Mouse (Mus musculus): ENCODE measurements around the gene Akr1a1. TPM values are rescaled to one million over a fixed set of nuclear protein-coding genes. Genes with fewer than 3 reads are reported as not detected.

Akr1a1 gene
- total and polyA plus RNA-seq, 2 experiments from 2014 or later: 465 to 533 TPM

DNA sequence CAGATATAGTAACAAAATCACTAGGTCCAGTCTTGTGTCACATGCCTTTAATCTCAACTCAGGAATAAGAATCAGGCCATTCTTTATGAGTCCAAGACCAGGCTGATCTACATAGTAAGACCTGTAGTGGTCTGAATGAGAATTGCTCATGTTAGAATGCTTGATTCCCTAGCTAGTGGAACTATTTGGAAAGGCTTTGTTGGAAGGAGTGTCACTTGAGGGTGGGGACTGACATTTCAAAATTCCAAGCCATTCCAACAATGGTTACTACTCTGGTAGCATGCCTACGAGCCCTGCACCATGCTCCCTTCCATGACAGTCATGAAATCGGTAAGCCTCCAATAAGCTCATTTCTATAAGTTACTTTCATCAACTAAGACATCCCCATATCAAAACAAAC is 38.9 kb downstream of the Akr1a1 start:
- no peak overlapping the region for H3K27ac ChIP-seq (ENCODE audit: low read depth)
- DNase-seq (ENCODE audit: low spot score) (no peak), ATAC-seq (ENCODE audit: insufficient read depth, low read depth) (no peak)
- H3K9ac ChIP-seq (replicated peaks; ENCODE audit: low read depth, low read length): no peak overlapping the region
- TF ChIP-seq CTCF (IDR thresholded peaks at IDR 0.05; ENCODE audit: low read depth) (no peak), EP300 (IDR thresholded peaks at IDR 0.05; ENCODE audit: low read depth) (no peak)
- H3K36me3 ChIP-seq (replicated peaks; ENCODE audit: control insufficient read depth, insufficient read depth, low read length): peaks cover 56% of the 10 kb centered on the region
- no peak overlapping the region for H3K4me2 ChIP-seq (ENCODE audit: low read depth, low read length)
- no peaks in the 10 kb centered on the region for H3K9me3 ChIP-seq (replicated peaks; ENCODE audit: control insufficient read depth, low read length)
- whole genome bisulfite sequencing: 90% methylated on average over 2 of the region's 2 CpGs
- no peak overlapping the region for H3K4me3 ChIP-seq (ENCODE audit: low read depth, low read length)
- H3K4me1 ChIP-seq (ENCODE audit: control insufficient read depth, insufficient read depth): no peaks in the 10 kb centered on the region
- no peaks in the 10 kb centered on the region for H3K27me3 ChIP-seq (ENCODE audit: control insufficient read depth, insufficient read depth, low read length)

DNA sequence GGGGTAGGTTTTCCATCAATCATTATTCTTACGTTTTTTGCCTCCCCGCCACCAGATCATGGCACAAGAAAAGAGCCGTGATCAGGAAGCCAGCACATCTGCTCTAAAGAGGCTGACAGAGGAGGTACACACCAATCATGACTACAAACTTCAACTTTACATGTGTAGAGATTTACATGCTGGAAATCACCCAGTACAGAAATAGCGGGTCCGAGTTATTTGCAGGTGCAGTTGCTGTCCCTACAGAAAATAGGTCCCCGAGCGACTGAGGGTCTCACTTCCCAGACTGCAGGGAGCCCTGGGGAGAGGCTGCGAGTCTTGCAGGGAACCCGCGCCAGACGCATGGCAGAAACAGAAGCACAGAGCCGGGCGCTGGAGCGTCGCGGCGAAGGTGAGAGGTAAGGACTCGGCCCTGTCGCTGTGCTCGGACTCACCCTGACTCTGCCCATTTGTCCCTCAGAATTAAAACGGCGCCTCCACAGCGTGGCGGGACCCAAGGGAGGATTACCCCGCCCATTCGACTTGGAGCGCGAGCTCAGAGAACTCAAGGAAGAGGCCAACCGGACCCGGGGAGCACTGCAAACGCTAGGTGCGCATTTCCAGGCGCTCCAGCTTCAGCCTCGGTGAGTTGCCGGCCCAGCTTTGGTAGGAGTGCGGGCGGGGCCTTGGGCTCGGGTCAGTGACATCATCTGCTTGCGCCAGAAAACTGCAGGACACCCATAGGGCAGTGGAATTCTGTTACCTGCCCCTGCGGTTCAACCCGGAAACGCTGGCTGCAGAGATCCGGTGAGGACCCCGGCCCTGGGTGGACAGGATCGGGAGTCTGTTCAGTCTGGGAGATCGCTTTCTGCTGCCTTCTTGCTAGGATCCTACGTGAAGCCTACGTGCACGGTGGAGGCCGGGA is 54.2 kb downstream of the Akr1a1 start:
- 1% methylated on average over 50 of the region's 50 CpGs for WGBS
- TF ChIP-seq CTCF (IDR thresholded peaks at IDR 0.05; ENCODE audit: low read depth) (0 out of 2 replicates have a peak, but pooled peaks have one; percentile 2), EP300 (IDR thresholded peaks at IDR 0.05; ENCODE audit: low read depth) (no peak)

DNA sequence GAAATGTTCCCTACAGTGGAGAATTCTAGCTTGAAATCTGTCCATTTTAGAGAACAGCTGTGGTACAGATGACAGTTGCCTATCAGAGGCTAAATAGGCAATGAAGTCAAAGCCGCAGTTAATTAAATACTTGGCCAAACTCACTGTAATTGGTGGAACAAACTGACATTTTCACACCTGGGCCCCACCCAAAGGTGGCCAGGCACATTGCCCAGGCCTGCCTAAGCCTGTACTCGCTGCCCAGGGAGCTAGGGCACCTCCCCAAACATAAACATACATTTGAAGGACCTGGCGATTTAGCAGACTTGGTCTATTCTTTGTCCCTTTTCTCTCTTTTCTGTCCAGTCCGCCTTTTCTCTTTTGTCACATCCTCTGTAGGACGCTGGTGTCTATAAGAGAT is 55.1 kb downstream of the Akr1a1 start, which contains the start of gene Ccdc17:
TSS of gene Ccdc17 (plus strand) at position 276 of the 400 bp plus-strand sequence.
- TF ChIP-seq CTCF (IDR thresholded peaks at IDR 0.05; ENCODE audit: low read depth): no peak
- TF ChIP-seq EP300 (IDR thresholded peaks at IDR 0.05; ENCODE audit: low read depth): no peak
- Histone ChIP-seq H3K4me3 (ENCODE audit: low read depth, low read length) (peak within 1 kb of the TSS; percentile 68), H3K4me1 (ENCODE audit: control insufficient read depth, insufficient read depth) (peaks cover 13% of the 10 kb centered on the region), H3K4me2 (ENCODE audit: low read depth, low read length) (peak within 1 kb of the TSS; percentile 95), H3K9ac (replicated peaks; ENCODE audit: low read depth, low read length) (peak within 1 kb of the TSS; percentile 79), H3K27me3 (ENCODE audit: control insufficient read depth, insufficient read depth, low read length) (no peaks in the 10 kb centered on the region), H3K9me3 (replicated peaks; ENCODE audit: control insufficient read depth, low read length) (no peaks in the 10 kb centered on the region), H3K27ac (ENCODE audit: low read depth) (peak within 1 kb of the TSS; percentile 83), H3K36me3 (replicated peaks; ENCODE audit: control insufficient read depth, insufficient read depth, low read length) (peaks cover 44% of the 10 kb centered on the region)
- DNase-seq (ENCODE audit: low spot score) (no peak), ATAC-seq (ENCODE audit: insufficient read depth, low read depth) (no peak)
- WGBS: 27% methylated on average over 5 of the region's 5 CpGs

More for the DNA sequence above, 54.2 kb downstream of the Akr1a1 start:
- Histone ChIP-seq H3K36me3 (replicated peaks; ENCODE audit: control insufficient read depth, insufficient read depth, low read length) (peaks cover 44% of the 10 kb centered on the region), H3K27me3 (ENCODE audit: control insufficient read depth, insufficient read depth, low read length) (no peaks in the 10 kb centered on the region), H3K27ac (ENCODE audit: low read depth) (peak overlapping the region; percentile 83), H3K4me3 (ENCODE audit: low read depth, low read length) (peak overlapping the region; percentile 68), H3K9me3 (replicated peaks; ENCODE audit: control insufficient read depth, low read length) (no peaks in the 10 kb centered on the region), H3K9ac (replicated peaks; ENCODE audit: low read depth, low read length) (peak overlapping the region; percentile 79), H3K4me2 (ENCODE audit: low read depth, low read length) (peak overlapping the region; percentile 95), H3K4me1 (ENCODE audit: control insufficient read depth, insufficient read depth) (peaks cover 13% of the 10 kb centered on the region)
- peak; percentile 93 for DNase-seq (ENCODE audit: low spot score)
- peak; percentile 97 for ATAC-seq (ENCODE audit: insufficient read depth, low read depth)

DNA sequence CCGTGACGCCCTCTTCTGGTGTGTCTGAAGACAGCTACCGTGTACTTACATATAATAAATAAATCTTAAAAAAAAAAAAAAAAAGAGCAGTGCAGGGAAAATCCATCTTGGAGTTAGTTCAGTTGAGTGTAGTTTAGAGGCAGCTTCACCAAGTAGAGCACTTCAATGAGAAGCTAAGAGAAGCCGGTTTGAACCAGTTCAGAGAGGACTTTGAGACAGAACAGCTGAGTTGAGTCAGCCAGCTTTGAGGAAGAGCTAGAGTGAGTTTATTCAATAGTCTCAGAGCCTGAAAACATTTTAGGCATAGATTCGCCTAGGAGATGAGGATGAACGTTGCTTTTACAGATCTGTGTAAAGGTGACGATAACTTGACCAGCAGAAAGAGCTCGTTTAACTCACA is 55.7 kb downstream of the Akr1a1 start:
- H3K27ac ChIP-seq (ENCODE audit: low read depth): no peak overlapping the region
- 78% methylated on average over 8 of the region's 8 CpGs for WGBS
- H3K9me3 ChIP-seq (replicated peaks; ENCODE audit: control insufficient read depth, low read length): no peaks in the 10 kb centered on the region
- no peaks in the 10 kb centered on the region for H3K27me3 ChIP-seq (ENCODE audit: control insufficient read depth, insufficient read depth, low read length)
- H3K4me3 ChIP-seq (ENCODE audit: low read depth, low read length): no peak overlapping the region
- ATAC-seq (ENCODE audit: insufficient read depth, low read depth) (no peak), DNase-seq (ENCODE audit: low spot score) (no peak)
- H3K4me1 ChIP-seq (ENCODE audit: control insufficient read depth, insufficient read depth): peaks cover 13% of the 10 kb centered on the region
- no peak overlapping the region for H3K4me2 ChIP-seq (ENCODE audit: low read depth, low read length)
- TF ChIP-seq CTCF (IDR thresholded peaks at IDR 0.05; ENCODE audit: low read depth) (no peak), EP300 (IDR thresholded peaks at IDR 0.05; ENCODE audit: low read depth) (no peak)
- H3K9ac ChIP-seq (replicated peaks; ENCODE audit: low read depth, low read length): no peak overlapping the region
- H3K36me3 ChIP-seq (replicated peaks; ENCODE audit: control insufficient read depth, insufficient read depth, low read length): peaks cover 45% of the 10 kb centered on the region

Other genes starting within 250 kb of the Akr1a1 start
- gene Mast2, start 187.5 kb downstream of the Akr1a1 start, total RNA-seq (2014; rRNA removed; ENCODE audit: low replicate concordance): 49.8 and 52.5 TPM in 2 replicates
- 14.3 and 14.9 TPM in 2 replicates for gene Mast2, start 187.5 kb downstream of the Akr1a1 start, polyA plus RNA-seq (2015; fragmentation: Nextera tagmentation; extraction: Ambion mirVana)
- 6.1 and 6.2 TPM in 2 replicates for gene Ipp, start 144.1 kb downstream of the Akr1a1 start, total RNA-seq (2014; rRNA removed; ENCODE audit: low replicate concordance)
- gene Ipp, start 144.1 kb downstream of the Akr1a1 start, polyA plus RNA-seq (2015; fragmentation: Nextera tagmentation; extraction: Ambion mirVana): 14.9 and 15.9 TPM in 2 replicates
- gene Tmem69, start 95.7 kb downstream of the Akr1a1 start, total RNA-seq (2014; rRNA removed; ENCODE audit: low replicate concordance): 17.9 and 19.6 TPM in 2 replicates
- gene Tmem69, start 95.7 kb downstream of the Akr1a1 start, polyA plus RNA-seq (2015; fragmentation: Nextera tagmentation; extraction: Ambion mirVana): 27.6 and 28.2 TPM in 2 replicates
- gene Gpbp1l1, start 94.0 kb downstream of the Akr1a1 start, total RNA-seq (2014; rRNA removed; ENCODE audit: low replicate concordance): 56.9 and 95.7 TPM in 2 replicates
- 30.1 and 32.5 TPM in 2 replicates for gene Gpbp1l1, start 94.0 kb downstream of the Akr1a1 start, polyA plus RNA-seq (2015; fragmentation: Nextera tagmentation; extraction: Ambion mirVana)
- gene Ccdc17, start 55.0 kb downstream of the Akr1a1 start, total RNA-seq (2014; rRNA removed; ENCODE audit: low replicate concordance): 0.08 and 0.57 TPM in 2 replicates
- gene Ccdc17, start 55.0 kb downstream of the Akr1a1 start, polyA plus RNA-seq (2015; fragmentation: Nextera tagmentation; extraction: Ambion mirVana): 3.1 and 5.1 TPM in 2 replicates
- 28.1 and 29.9 TPM in 2 replicates for gene Nasp, start 23.7 kb downstream of the Akr1a1 start, total RNA-seq (2014; rRNA removed; ENCODE audit: low replicate concordance)
- 32.1 and 32.2 TPM in 2 replicates for gene Nasp, start 23.7 kb downstream of the Akr1a1 start, polyA plus RNA-seq (2015; fragmentation: Nextera tagmentation; extraction: Ambion mirVana)
- gene Prdx1, start 33.9 kb upstream of the Akr1a1 start, total RNA-seq (2014; rRNA removed; ENCODE audit: low replicate concordance): 317 and 334 TPM in 2 replicates
- gene Prdx1, start 33.9 kb upstream of the Akr1a1 start, polyA plus RNA-seq (2015; fragmentation: Nextera tagmentation; extraction: Ambion mirVana): 1,000 and 1,028 TPM in 2 replicates
- gene Mmachc, start 56.7 kb upstream of the Akr1a1 start, total RNA-seq (2014; rRNA removed; ENCODE audit: low replicate concordance): 41.1 and 51.3 TPM in 2 replicates
- 36.5 and 38.4 TPM in 2 replicates for gene Mmachc, start 56.7 kb upstream of the Akr1a1 start, polyA plus RNA-seq (2015; fragmentation: Nextera tagmentation; extraction: Ambion mirVana)
- 6.3 and 6.8 TPM in 2 replicates for gene Ccdc163, start 56.8 kb upstream of the Akr1a1 start, total RNA-seq (2014; rRNA removed; ENCODE audit: low replicate concordance)
- gene Ccdc163, start 56.8 kb upstream of the Akr1a1 start, polyA plus RNA-seq (2015; fragmentation: Nextera tagmentation; extraction: Ambion mirVana): 6.0 and 8.7 TPM in 2 replicates
- gene Tesk2, start 69.3 kb upstream of the Akr1a1 start, total RNA-seq (2014; rRNA removed; ENCODE audit: low replicate concordance): 1.3 and 4.0 TPM in 2 replicates
- gene Tesk2, start 69.3 kb upstream of the Akr1a1 start, polyA plus RNA-seq (2015; fragmentation: Nextera tagmentation; extraction: Ambion mirVana): 2.3 and 2.4 TPM in 2 replicates
- gene Toe1, start 156.0 kb upstream of the Akr1a1 start, total RNA-seq (2014; rRNA removed; ENCODE audit: low replicate concordance): 20.3 and 46.9 TPM in 2 replicates
- 17.3 and 17.5 TPM in 2 replicates for gene Toe1, start 156.0 kb upstream of the Akr1a1 start, polyA plus RNA-seq (2015; fragmentation: Nextera tagmentation; extraction: Ambion mirVana)
- gene Mutyh, start 156.0 kb upstream of the Akr1a1 start, total RNA-seq (2014; rRNA removed; ENCODE audit: low replicate concordance): 2.6 and 6.9 TPM in 2 replicates
- 3.9 and 4.4 TPM in 2 replicates for gene Mutyh, start 156.0 kb upstream of the Akr1a1 start, polyA plus RNA-seq (2015; fragmentation: Nextera tagmentation; extraction: Ambion mirVana)
- gene Hpdl, start 170.0 kb upstream of the Akr1a1 start, total RNA-seq (2014; rRNA removed; ENCODE audit: low replicate concordance): 2.2 and 3.4 TPM in 2 replicates
- gene Hpdl, start 170.0 kb upstream of the Akr1a1 start, polyA plus RNA-seq (2015; fragmentation: Nextera tagmentation; extraction: Ambion mirVana): 2.1 and 2.9 TPM in 2 replicates
- gene Zswim5, start 225.7 kb upstream of the Akr1a1 start, total RNA-seq (2014; rRNA removed; ENCODE audit: low replicate concordance): 1.4 and 1.5 TPM in 2 replicates
- gene Zswim5, start 225.7 kb upstream of the Akr1a1 start, polyA plus RNA-seq (2015; fragmentation: Nextera tagmentation; extraction: Ambion mirVana): 0.34 TPM in 2 replicates

Measured in heart, postnatal 0 days (tissue).